Mouse (Mus musculus) G1E (cell line): ENCODE data around the gene Dicer1. TPM values are rescaled to one million over a fixed set of nuclear protein-coding genes. Genes with fewer than 3 reads are reported as not detected.

Experiments
- ATAC-seq: 2 replicates; pipeline ENCODE4 v1.8.0; 2016; ENCODE audit warnings: mild to moderate bottlenecking; ENCODE audit not compliant: insufficient number of reproducible peaks, poor library complexity, low FRiP score, severe bottlenecking; ENCODE audit errors: extremely low read depth
- DNase-seq: peaks from one replicate; pipeline ENCODE4 v3.0.0; 2012; ENCODE audit warnings: low spot score
- H3K27me3 ChIP-seq: 2 replicates; pipeline ENCODE4 v1.6.1; 2012; ENCODE audit warnings: mild to moderate bottlenecking, low read length, inconsistent platforms; ENCODE audit not compliant: insufficient read depth
- H3K36me3 ChIP-seq: replicated peaks from 2 replicates; pipeline ENCODE3; 2012; ENCODE audit warnings: mild to moderate bottlenecking, inconsistent platforms
- H3K4me1 ChIP-seq: 2 replicates; pipeline ENCODE4 v1.6.1; 2012; ENCODE audit warnings: low read depth, low read length, inconsistent platforms, mixed read lengths; ENCODE audit not compliant: insufficient read depth
- H3K4me3 ChIP-seq: 2 replicates; pipeline ENCODE4 v1.5.1; 2012; ENCODE audit warnings: low read depth, mild to moderate bottlenecking, inconsistent platforms, low read length, moderate library complexity, mixed read lengths
- H3K9me3 ChIP-seq: replicated peaks from 2 replicates; pipeline ENCODE4 v1.6.1; 2012; ENCODE audit warnings: inconsistent platforms
- CTCF ChIP-seq: IDR thresholded peaks from 2 replicates; pipeline ENCODE4 v1.5.1; 2012; ENCODE audit warnings: low read depth, low read length, inconsistent platforms, mixed read lengths
- GATA1 ChIP-seq: IDR thresholded peaks from 2 replicates; pipeline ENCODE4 v1.6.1; 2012; ENCODE audit warnings: borderline replicate concordance, low read length, inconsistent platforms, mixed read lengths
- GATA2 ChIP-seq: IDR thresholded peaks from 2 replicates; pipeline ENCODE4 v1.6.1; 2012; ENCODE audit warnings: low read depth, low read length, inconsistent platforms, borderline replicate concordance
- POLR2AphosphoS5 ChIP-seq: IDR thresholded peaks from 2 replicates; pipeline ENCODE4 v1.6.1; 2012; ENCODE audit warnings: low read depth, low read length, inconsistent platforms; ENCODE audit not compliant: insufficient replicate concordance
- TAL1 ChIP-seq: conservative IDR thresholded peaks from 2 replicates; pipeline ENCODE4 v1.6.1; 2012; ENCODE audit warnings: low read depth, low read length, inconsistent platforms, mixed read lengths
- polyA plus RNA-seq: library from polyadenylated mRNA; stranded (reverse); fragments of >175 nt; gene quantifications from 2 replicates; pipeline ENCODE4 v1.2.3, GENCODE M21; 2012
- total RNA-seq, 2 experiments: library from RNA; stranded (forward) in 1 of 2; stranded (reverse) in 1 of 2; fragments of 200-1000 nt in 1 of 2; fragments of >200 nt in 1 of 2; fragmentation: Nextera tagmentation in 1 of 2; gene quantifications; 2 replicates each; pipeline ENCODE4 v1.2.3; 2014 to 2017

Gene Dicer1
- total and polyA plus RNA-seq, 3 experiments = 16.2 to 136 (median 55.4) TPM

DNA sequence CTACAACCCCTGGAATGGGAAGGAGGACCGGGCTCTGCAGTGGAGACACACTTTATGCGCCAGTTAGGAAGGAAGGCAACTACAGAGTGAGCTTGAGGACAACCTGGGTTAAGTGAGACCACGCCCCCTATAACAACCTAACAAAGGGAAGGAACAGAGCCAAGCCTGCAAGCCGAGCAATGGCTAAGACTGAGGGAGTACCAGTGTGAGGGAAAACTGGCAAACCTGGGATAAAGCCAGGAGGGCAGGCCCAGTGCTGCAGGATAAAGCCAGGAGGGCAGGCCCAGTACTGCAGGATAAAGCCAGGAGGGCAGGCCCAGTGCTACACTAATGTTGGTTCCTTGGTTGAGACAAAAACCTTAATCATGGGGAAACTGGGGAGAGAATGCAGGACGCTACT is 32.8 kb downstream of the Dicer1 start:
- TF ChIP-seq GATA1 (no peak), TAL1 (no peak), POLR2AphosphoS5 (no peak), GATA2 (no peak), CTCF (no peak)
- no peak for ATAC-seq
- Histone ChIP-seq H3K4me1 (peaks cover 10% of the 10 kb centered on the region), H3K36me3 (peaks cover 95% of the 10 kb centered on the region), H3K9me3 (no peaks in the 10 kb centered on the region), H3K4me3 (no peak overlapping the region), H3K27me3 (no peaks in the 10 kb centered on the region)
- DNase-seq = no peak

DNA sequence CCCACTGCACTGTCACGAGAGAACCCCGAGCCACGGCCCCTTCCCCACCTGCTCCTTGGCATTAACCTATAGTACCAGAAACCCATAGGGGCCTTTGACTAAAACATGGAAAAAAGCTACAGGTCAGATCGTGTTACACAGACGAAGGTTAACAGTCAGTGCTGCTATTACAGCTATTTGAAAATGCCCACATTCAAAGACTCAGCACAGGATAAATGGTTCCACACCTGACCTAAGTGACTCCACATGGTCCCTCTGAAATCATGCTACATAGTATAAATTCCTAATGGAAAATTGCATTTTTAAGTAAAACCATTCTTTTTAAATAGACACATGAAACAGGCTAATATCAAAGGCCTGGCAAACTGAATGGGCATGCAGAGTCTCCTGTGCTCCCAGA is 35.3 kb downstream of the Dicer1 start:
- no peak for ATAC-seq
- H3K9me3 ChIP-seq = no peaks in the 10 kb centered on the region
- no peak overlapping the region for H3K4me3 ChIP-seq
- H3K27me3 ChIP-seq = no peaks in the 10 kb centered on the region
- H3K4me1 ChIP-seq = peaks cover 10% of the 10 kb centered on the region
- no peak for DNase-seq
- H3K36me3 ChIP-seq = peaks cover 96% of the 10 kb centered on the region
- TF ChIP-seq GATA2 (no peak), POLR2AphosphoS5 (no peak), GATA1 (no peak), TAL1 (no peak), CTCF (no peak)

DNA sequence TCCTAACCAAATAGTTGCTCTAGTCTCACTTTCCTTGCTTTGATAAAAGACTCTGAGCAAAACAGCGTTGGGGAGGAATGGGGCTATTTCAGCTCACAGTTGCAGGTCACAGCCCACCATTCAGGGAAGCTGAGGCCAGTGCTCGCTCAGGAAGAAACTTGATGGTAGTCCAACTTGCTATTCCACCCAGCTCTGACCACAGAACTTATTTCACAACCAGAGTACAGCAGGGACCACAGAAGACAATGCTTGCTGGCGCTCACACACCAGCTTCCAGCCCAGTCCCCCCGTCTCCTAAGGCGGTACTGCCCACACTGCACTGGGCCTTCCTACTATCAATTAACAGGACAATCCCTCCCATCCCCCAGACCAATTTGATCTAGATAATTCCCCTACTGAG is 36.3 kb downstream of the Dicer1 start:
- Histone ChIP-seq H3K27me3 (no peaks in the 10 kb centered on the region), H3K36me3 (peaks cover 97% of the 10 kb centered on the region), H3K9me3 (no peaks in the 10 kb centered on the region), H3K4me1 (peaks cover 10% of the 10 kb centered on the region), H3K4me3 (no peak overlapping the region)
- no peak for TF ChIP-seq CTCF
- no peak for TF ChIP-seq TAL1
- TF ChIP-seq POLR2AphosphoS5 = no peak
- no peak for TF ChIP-seq GATA2
- TF ChIP-seq GATA1 = no peak
- ATAC-seq = no peak
- no peak for DNase-seq

DNA sequence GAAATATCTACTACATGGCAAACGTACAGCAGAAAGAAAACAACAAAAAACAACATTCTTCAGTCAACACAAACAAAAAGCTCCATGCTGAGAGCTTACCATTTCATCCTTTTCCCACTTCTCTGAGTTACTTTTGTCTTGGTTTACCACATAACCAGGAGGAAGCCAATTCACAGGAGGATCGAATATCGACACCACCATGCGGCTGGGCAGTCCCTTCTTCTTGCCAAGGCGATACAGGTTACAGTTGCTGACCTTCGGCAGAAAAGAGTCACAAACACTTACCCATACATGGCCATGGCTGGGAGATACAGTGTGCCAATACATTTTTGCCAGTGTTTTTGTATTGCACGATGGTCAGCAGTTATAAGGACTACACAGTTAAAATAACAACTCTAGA is 51.5 kb downstream of the Dicer1 start:
- H3K9me3 ChIP-seq = no peaks in the 10 kb centered on the region
- H3K4me3 ChIP-seq = no peak overlapping the region
- no peak for TF ChIP-seq TAL1
- TF ChIP-seq CTCF = no peak
- TF ChIP-seq GATA1 = no peak
- no peak for TF ChIP-seq GATA2
- TF ChIP-seq POLR2AphosphoS5 = no peak
- peaks cover 95% of the 10 kb centered on the region for H3K36me3 ChIP-seq
- ATAC-seq (no peak), DNase-seq (no peak)
- no peaks in the 10 kb centered on the region for H3K27me3 ChIP-seq
- peaks cover 15% of the 10 kb centered on the region for H3K4me1 ChIP-seq

DNA sequence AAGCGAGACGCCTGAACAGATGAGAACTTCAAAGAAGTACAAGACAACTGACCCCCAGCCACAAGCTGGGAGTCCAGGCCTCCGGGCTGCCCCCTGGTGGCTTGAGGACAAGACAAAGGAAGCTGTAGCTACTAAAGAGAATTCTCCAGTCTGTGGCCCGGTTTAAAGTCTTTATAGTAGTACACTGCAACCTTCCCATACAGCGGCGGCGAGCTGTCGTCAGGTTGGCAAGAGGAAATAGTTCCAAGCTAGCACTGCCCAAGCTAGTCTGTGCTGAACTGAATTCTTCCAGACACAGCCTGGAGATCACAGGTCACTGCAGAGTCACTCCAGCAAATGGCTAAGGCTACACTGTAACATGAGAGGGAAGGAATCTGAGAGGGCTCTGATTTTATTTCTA is 52.0 kb downstream of the Dicer1 start:
- no peak for DNase-seq
- peaks cover 97% of the 10 kb centered on the region for H3K36me3 ChIP-seq
- H3K4me1 ChIP-seq = peaks cover 15% of the 10 kb centered on the region
- TF ChIP-seq TAL1 (no peak), CTCF (no peak)
- no peaks in the 10 kb centered on the region for H3K27me3 ChIP-seq
- no peak for ATAC-seq
- H3K4me3 ChIP-seq = no peak overlapping the region
- H3K9me3 ChIP-seq = no peaks in the 10 kb centered on the region

DNA sequence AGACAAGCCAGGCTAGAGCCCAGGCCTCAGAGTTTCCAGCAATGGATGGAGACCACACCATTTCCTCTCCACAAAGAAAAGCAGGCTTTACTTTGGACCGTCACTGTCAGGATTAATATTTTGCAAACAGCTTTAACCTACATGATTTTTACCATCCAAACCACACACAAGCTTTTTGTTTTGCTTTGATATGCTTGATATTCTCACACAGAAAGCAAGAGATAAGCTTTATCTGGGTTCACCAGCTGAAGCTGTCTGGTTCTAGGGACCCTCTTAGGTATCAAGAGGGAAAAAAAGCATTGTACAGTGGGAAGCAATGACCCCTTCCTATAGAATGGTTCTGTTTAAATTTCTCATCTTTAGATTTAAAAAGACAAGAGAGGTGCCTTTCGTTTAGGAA is 56.2 kb downstream of the Dicer1 start:
- H3K9me3 ChIP-seq = no peaks in the 10 kb centered on the region
- H3K4me3 ChIP-seq = no peak overlapping the region
- no peak for TF ChIP-seq TAL1
- TF ChIP-seq GATA2 = no peak
- TF ChIP-seq POLR2AphosphoS5 = no peak
- TF ChIP-seq GATA1 = no peak
- no peaks in the 10 kb centered on the region for H3K27me3 ChIP-seq
- H3K4me1 ChIP-seq = peaks cover 15% of the 10 kb centered on the region
- ATAC-seq = no peak
- peaks cover 97% of the 10 kb centered on the region for H3K36me3 ChIP-seq
- no peak for DNase-seq

DNA sequence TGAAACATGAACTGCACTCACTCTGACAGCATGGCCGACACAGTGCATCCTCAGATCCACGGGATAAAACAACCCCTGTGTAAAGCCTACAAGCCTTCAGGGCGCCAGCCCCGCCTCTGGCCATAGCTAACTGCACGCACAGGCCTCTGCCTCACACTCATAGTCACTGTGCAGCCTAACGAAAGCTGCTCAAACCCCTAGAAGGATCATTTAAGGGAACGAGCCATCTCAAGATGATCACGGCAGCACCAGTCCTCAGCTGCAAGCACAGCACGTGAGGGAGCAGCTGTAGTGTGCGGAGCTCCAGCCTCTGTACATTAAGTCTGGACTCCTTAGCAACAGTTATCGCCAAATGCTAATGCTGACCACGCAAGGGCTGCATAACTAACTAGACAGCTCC is 58.9 kb downstream of the Dicer1 start:
- Histone ChIP-seq H3K9me3 (no peaks in the 10 kb centered on the region), H3K27me3 (no peaks in the 10 kb centered on the region), H3K36me3 (peaks cover 96% of the 10 kb centered on the region), H3K4me1 (peaks cover 15% of the 10 kb centered on the region), H3K4me3 (no peak overlapping the region)
- no peak for TF ChIP-seq GATA2
- no peak for ATAC-seq
- DNase-seq = no peak

DNA sequence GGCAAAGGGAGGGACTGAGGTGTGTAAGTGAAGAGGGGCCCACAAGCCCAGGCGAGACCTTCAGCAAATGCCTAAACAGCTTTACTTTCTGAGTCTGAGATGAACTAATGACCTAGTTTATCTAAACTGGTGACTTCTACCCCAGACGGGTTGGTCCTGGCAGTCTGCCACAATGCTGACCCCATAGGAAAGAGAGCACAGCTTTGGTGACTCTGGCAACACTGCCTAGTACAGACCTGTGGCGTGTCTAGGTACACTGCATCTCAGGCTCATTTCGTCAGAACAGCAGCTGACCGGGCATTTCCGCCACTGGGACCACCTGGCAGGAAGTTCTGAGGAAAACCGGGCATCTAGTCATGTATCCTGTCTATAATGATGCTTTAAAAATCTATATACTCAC is 61.3 kb downstream of the Dicer1 start:
- Histone ChIP-seq H3K4me3 (no peak overlapping the region), H3K36me3 (peaks cover 85% of the 10 kb centered on the region), H3K4me1 (peaks cover 2% of the 10 kb centered on the region), H3K27me3 (no peaks in the 10 kb centered on the region), H3K9me3 (no peaks in the 10 kb centered on the region)
- TF ChIP-seq GATA1 (no peak), POLR2AphosphoS5 (no peak), CTCF (no peak), TAL1 (no peak), GATA2 (no peak)
- DNase-seq (no peak), ATAC-seq (no peak)
